14 mouse cellular contexts compared by ENCODE assay signal in genomic region chr7:122381560-122381959, GRCm38 (mm10).
DNase-seq lines count a peak whose midpoint lies in the region; TF ChIP-seq lines count a peak whose summit lies in the region.
"Had no signal": no experiment of that assay in that cellular context is flagged by ENCODE, and none has a peak within 500 bp of the region (broad histone marks: within the 10 kb centered on the region; RNA-seq: fewer than 3 reads in every experiment).

No protein-coding gene starts in this region.

- no peak; the same call in none of the 2 replicates for TF ChIP-seq CTCF in left cerebral cortex, adult 2 months (IDR thresholded peaks at IDR 0.05)

- intact Hi-C loops in left cerebral cortex, adult 2 months (cut with DNase I) = no loop called here

- peak overlapping the region; percentile 74 for H3K27ac ChIP-seq in left cerebral cortex, adult 2 months
- H3K27ac ChIP-seq in heart, embryonic 10.5 days = no peak overlapping the region
- H3K27ac ChIP-seq: embryonic facial prominence, embryonic 13.5 days; hindbrain, embryonic 12.5 days; kidney, embryonic 15.5 days; liver, embryonic 13.5 days had no signal

- DNase-seq in left cerebral cortex, adult 2 months (ENCODE audit: extremely low spot score in 1 of 2, low spot score in 2 of 2) = no peak
- no peak for DNase-seq in left cerebral cortex, adult 18-20 months (ENCODE audit: low spot score in 2 of 2)
- peak; percentile 8 for DNase-seq in ES-CJ7 (ENCODE audit: low read depth, low spot score)
- DNase-seq in cerebellum, adult 9-11 months = peak; percentile 62
- peak; percentile 53 for DNase-seq in thymus, postnatal 25 days
- DNase-seq in frontal cortex, postnatal 10 days (ENCODE audit: low spot score in 2 of 2) = no peak
- no peak for DNase-seq in heart, embryonic 10.5 days (ENCODE audit: low spot score)
- DNase-seq: forebrain, postnatal 0 days; heart, adult 11 months; layer of hippocampus, postnatal 36 days; liver, embryonic 13.5 days had no signal

- H3K4me1 ChIP-seq in heart, embryonic 10.5 days = peaks cover 8% of the 10 kb centered on the region; the same call in 1 of the 2 replicates
- H3K4me1 ChIP-seq: liver, embryonic 13.5 days had no signal

- no peaks in the 10 kb centered on the region for H3K9me3 ChIP-seq in heart, embryonic 10.5 days
- H3K9me3 ChIP-seq: embryonic facial prominence, embryonic 13.5 days; hindbrain, embryonic 12.5 days; kidney, embryonic 15.5 days; liver, embryonic 13.5 days had no signal

- H3K27me3 ChIP-seq in heart, embryonic 10.5 days (ENCODE audit: insufficient read depth, poor library complexity, severe bottlenecking) = no peaks in the 10 kb centered on the region
- H3K27me3 ChIP-seq: embryonic facial prominence, embryonic 13.5 days; hindbrain, embryonic 12.5 days; kidney, embryonic 15.5 days; liver, embryonic 13.5 days had no signal

- 62% methylated on average over 10 of the region's 10 CpGs for WGBS in heart, embryonic 10.5 days

- no peak overlapping the region for H3K4me3 ChIP-seq in left cerebral cortex, adult 2 months
- no peak overlapping the region for H3K4me3 ChIP-seq in heart, embryonic 10.5 days
- H3K4me3 ChIP-seq: embryonic facial prominence, embryonic 13.5 days; hindbrain, embryonic 12.5 days; kidney, embryonic 15.5 days; liver, embryonic 13.5 days had no signal

- no peaks in the 10 kb centered on the region for H3K36me3 ChIP-seq in heart, embryonic 10.5 days
- H3K36me3 ChIP-seq: embryonic facial prominence, embryonic 13.5 days; hindbrain, embryonic 12.5 days; kidney, embryonic 15.5 days; liver, embryonic 13.5 days had no signal

Comparison
In these comparisons a context has a peak if more than half of its experiments do, and no peak if none do; other contexts are left out.
1. DNase-seq: peak in ES-CJ7 (single experiment), cerebellum, adult 9-11 months (single experiment) and thymus, postnatal 25 days (single experiment); none in left cerebral cortex, adult 2 months (0 of 2), left cerebral cortex, adult 18-20 months (0 of 2), frontal cortex, postnatal 10 days (0 of 2) and heart, embryonic 10.5 days (single experiment).